Mouse (Mus musculus) hindbrain, embryonic 12.5 days (tissue): ENCODE measurements around the gene Moap1. TPM values are rescaled to one million over a fixed set of nuclear protein-coding genes. Genes with fewer than 3 reads are reported as not detected.

Source experiments
- ATAC-seq: fragments of 200-750 bp; cut with Nextera tagmentation; 2 replicates; pipeline ENCODE4 v1.8.0; 2017; ENCODE audit warnings: moderate TSS enrichment; ENCODE audit not compliant: low FRiP score
- H3K27ac ChIP-seq: fragments of 300-500 bp; sonication (generic); 2 replicates; pipeline ENCODE4 v1.5.1; 2016; ENCODE audit warnings: mild to moderate bottlenecking
- H3K27me3 ChIP-seq: fragments of 300-500 bp; sonication (generic); 2 replicates; pipeline ENCODE4 v1.6.1; 2016; ENCODE audit warnings: mild to moderate bottlenecking
- H3K36me3 ChIP-seq: fragments of 300-500 bp; sonication (generic); 2 replicates; pipeline ENCODE4 v1.6.1; 2016; ENCODE audit warnings: mild to moderate bottlenecking
- H3K4me1 ChIP-seq: fragments of 300-500 bp; sonication (generic); 2 replicates; pipeline ENCODE4 v1.6.1; 2016
- H3K4me2 ChIP-seq: fragments of 300-500 bp; sonication (generic); replicated peaks from 2 replicates; pipeline ENCODE4 v1.6.1; 2016; ENCODE audit warnings: mild to moderate bottlenecking
- H3K4me3 ChIP-seq: fragments of 300-500 bp; sonication (generic); 2 replicates; pipeline ENCODE4 v1.5.1; 2016; ENCODE audit warnings: mild to moderate bottlenecking
- H3K9ac ChIP-seq: fragments of 300-500 bp; sonication (generic); 2 replicates; pipeline ENCODE4 v1.6.1; 2016; ENCODE audit warnings: mild to moderate bottlenecking, moderate library complexity
- H3K9me3 ChIP-seq: fragments of 300-500 bp; sonication (generic); replicated peaks from 2 replicates; pipeline ENCODE4 v1.6.1; 2016; ENCODE audit warnings: mild to moderate bottlenecking
- WGBS: fragments of 180-500 bp; shearing (Covaris S2); methylation state at CpG from one replicate; pipeline ENCODE4 v1.1.7; 2016; 5-methylcytosine and 5-hydroxymethylcytosine counted together
- polyA plus RNA-seq: library from polyadenylated mRNA; unstranded; fragments of >200 nt; fragmentation: Nextera tagmentation; extraction: Ambion mirVana; gene quantifications from 2 replicates; pipeline ENCODE4 v1.2.1, GENCODE M21; 2016

Moap1 gene
- polyA plus RNA-seq, 1 experiment from 2014 or later: 35.1 TPM

DNA sequence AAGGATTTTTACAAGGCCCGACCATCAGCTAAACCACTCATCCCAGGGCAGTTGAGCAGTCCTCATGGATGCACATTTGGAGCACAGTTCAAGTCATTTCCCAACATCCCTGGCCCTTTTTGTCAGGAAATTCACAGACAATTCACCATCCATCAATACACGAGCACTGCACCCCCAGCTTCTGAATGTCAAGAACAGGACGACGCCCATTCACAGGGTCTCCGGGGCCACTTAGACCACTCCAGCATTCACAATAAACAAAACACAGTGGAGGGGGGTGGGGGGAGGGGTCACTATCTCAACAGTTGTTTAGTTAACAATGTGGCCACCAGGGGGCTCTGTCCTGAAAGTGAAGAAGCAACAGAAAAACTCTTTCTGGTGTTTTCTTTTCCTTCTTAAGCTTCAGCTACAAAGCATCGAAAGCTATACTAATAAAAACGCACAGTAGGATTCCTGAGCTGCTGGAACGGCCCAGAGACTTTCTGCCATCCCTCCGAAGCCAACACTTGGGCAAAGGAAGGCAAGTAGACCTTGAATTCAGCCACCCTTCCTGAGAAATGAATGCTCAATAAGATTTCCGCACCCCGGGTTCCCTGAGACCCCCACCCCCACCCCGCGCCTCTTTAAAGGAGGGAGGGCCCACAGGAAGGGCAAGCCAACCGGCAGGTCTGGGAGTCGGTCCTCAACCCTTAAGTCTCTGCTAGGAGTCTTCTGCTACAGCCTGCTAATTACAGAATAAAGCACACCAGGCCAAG is 40.9 kb downstream of the Moap1 start:
- Histone ChIP-seq H3K4me2 (peak overlapping the region; percentile 97), H3K27ac (peak overlapping the region; percentile 49; the same call in 1 of the 2 replicates), H3K9ac (0 out of 2 replicates have a peak overlapping the region, but pooled peaks have one; percentile 24), H3K9me3 (no peaks in the 10 kb centered on the region), H3K36me3 (no peaks in the 10 kb centered on the region), H3K4me3 (peak overlapping the region; percentile 80), H3K27me3 (0 out of 2 replicates have a peak, but pooled peaks cover 4% of the 10 kb centered on the region), H3K4me1 (peaks cover 57% of the 10 kb centered on the region)
- ATAC-seq: no peak
- 4% methylated on average over 15 of the region's 15 CpGs for WGBS

DNA sequence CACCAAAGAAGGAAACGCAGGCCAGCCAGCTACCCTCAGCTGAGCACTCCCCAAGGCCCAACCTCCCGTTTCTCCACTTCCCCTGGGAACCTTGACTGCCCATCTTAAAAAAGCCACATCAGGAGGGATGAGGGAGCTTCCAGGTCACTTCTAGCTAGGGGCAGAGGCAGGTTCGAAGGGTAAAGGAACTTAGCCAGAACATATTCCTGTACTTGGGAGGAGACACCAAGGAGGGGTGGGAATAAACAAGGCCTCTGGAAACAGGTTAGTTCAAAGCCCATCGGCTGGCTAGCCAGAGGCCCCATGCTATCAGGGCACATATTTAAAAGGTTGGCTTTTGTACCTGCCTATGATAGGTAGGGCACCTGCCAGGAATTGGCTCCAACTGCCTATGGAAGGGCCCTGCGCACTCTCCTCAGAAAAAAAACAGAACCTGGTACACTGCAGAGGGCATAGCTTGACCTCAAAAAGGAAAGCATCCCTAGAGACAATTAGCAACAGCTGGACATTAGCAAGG is 41.7 kb downstream of the Moap1 start:
- H3K4me1 ChIP-seq: peaks cover 63% of the 10 kb centered on the region
- H3K4me2 ChIP-seq: peak overlapping the region; percentile 97
- H3K27me3 ChIP-seq: 0 out of 2 replicates have a peak, but pooled peaks cover 3% of the 10 kb centered on the region
- H3K4me3 ChIP-seq: no peak overlapping the region
- no peak for ATAC-seq
- 82% methylated on average over 5 of the region's 5 CpGs for WGBS
- H3K9me3 ChIP-seq: no peaks in the 10 kb centered on the region
- no peaks in the 10 kb centered on the region for H3K36me3 ChIP-seq
- no peak overlapping the region for H3K9ac ChIP-seq
- no peak overlapping the region for H3K27ac ChIP-seq

DNA sequence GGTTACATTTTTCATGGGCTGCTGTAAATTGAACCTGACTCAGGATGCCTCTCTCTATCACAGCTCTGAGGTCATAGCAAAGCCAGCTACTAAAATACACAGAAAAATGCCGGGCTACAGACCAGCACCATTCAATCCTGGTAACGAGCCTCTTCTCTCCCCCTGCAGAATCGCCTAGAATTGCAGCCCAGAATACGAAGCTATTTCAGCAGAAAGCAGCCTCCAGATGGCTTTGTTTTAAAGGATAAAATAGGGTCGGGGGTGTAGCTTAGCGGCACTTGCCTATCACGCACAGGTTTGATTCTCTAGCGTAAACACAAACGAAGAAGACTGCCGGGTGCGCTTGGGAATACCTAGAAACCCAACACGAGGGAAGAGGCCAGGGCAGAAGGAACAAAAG is 43.0 kb downstream of the Moap1 start:
- Histone ChIP-seq H3K4me2 (no peak overlapping the region), H3K36me3 (no peaks in the 10 kb centered on the region), H3K4me1 (peaks cover 63% of the 10 kb centered on the region), H3K9me3 (no peaks in the 10 kb centered on the region), H3K9ac (no peak overlapping the region), H3K27ac (no peak overlapping the region), H3K27me3 (no peaks in the 10 kb centered on the region), H3K4me3 (no peak overlapping the region)
- no peak for ATAC-seq
- 73% methylated on average over 12 of the region's 12 CpGs for WGBS

DNA sequence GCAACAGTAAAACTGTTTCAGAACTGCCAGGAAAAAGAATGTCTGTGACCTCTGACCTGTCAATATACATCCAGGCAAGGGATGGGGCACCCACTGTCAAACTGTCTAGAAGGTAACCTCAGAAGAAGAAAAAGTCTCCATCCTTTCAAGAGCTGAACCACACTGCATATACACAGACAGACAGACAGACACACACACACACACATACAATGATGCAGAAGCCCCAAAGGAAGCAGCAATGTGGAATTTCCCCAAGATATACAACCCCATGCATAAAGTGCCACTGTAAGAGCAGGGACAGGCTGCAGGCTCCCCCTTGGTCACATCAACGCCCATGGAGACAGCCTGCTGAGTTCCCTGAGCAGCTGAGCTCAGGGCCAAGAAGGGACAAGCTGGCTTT is 44.3 kb downstream of the Moap1 start:
- H3K9me3 ChIP-seq: no peaks in the 10 kb centered on the region
- ATAC-seq: no peak
- 0 out of 2 replicates have a peak overlapping the region, but pooled peaks have one; percentile 13 for H3K9ac ChIP-seq
- H3K27me3 ChIP-seq: no peaks in the 10 kb centered on the region
- 12% methylated on average over 1 of the region's 1 CpGs for WGBS
- no peaks in the 10 kb centered on the region for H3K36me3 ChIP-seq
- no peak overlapping the region for H3K4me3 ChIP-seq
- H3K4me2 ChIP-seq: no peak overlapping the region
- no peak overlapping the region; the same call in 1 of the 2 replicates for H3K27ac ChIP-seq
- H3K4me1 ChIP-seq: peaks cover 61% of the 10 kb centered on the region

DNA sequence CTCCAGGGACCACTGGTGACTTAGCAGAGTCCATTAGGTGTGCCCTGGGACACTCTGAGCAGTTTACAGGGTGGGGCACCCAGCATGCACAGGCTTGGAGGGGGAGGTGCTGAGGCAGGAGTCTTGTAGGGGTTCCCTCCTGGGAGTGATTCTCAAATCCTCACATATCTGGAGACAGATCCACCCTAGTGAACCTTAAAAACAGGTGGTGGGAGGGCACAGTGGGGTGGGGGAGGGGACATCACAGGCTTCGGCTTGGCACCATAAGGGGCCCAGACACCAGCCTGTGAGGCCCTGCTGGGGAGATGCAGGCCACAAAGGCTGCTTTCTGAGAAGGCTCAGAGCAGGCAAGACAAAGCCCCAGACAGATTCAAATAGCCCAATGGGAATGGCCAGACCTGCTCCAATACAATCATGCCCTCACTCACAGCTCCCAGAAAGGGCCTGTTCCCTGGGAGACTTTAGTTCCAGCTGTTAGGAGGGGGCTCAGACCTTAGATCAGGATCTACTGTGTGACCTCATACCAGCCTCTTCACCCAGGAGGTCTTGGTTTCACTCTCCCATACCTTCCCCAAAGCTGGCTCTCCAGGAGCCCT is 45.3 kb downstream of the Moap1 start:
- Histone ChIP-seq H3K27ac (peak overlapping the region; percentile 73), H3K9me3 (no peaks in the 10 kb centered on the region), H3K9ac (no peak overlapping the region), H3K4me1 (peaks cover 52% of the 10 kb centered on the region), H3K36me3 (no peaks in the 10 kb centered on the region), H3K4me3 (no peak overlapping the region), H3K27me3 (no peaks in the 10 kb centered on the region), H3K4me2 (no peak overlapping the region)
- peak; percentile 78 for ATAC-seq
- 6% methylated on average over 1 of the region's 1 CpGs for WGBS

GRCm38 (mm10) chr12:102697381-102697780 is 46.1 kb downstream of the Moap1 start:
- no peak for ATAC-seq
- peaks cover 46% of the 10 kb centered on the region for H3K4me1 ChIP-seq

GRCm38 (mm10) chr12:102696635-102697354 is 46.7 kb downstream of the Moap1 start:
- no peaks in the 10 kb centered on the region for H3K36me3 ChIP-seq
- H3K9me3 ChIP-seq: no peaks in the 10 kb centered on the region
- WGBS: 87% methylated on average over 14 of the region's 14 CpGs
- peaks cover 41% of the 10 kb centered on the region for H3K4me1 ChIP-seq
- no peak overlapping the region for H3K4me2 ChIP-seq
- H3K9ac ChIP-seq: no peak overlapping the region
- no peak overlapping the region for H3K4me3 ChIP-seq
- no peak for ATAC-seq
- no peak overlapping the region for H3K27ac ChIP-seq
- H3K27me3 ChIP-seq: no peaks in the 10 kb centered on the region

More at GRCm38 (mm10) chr12:102697381-102697780, 46.1 kb downstream of the Moap1 start:
- H3K4me3 ChIP-seq: no peak overlapping the region
- no peaks in the 10 kb centered on the region for H3K36me3 ChIP-seq
- H3K9ac ChIP-seq: no peak overlapping the region
- H3K27ac ChIP-seq: no peak overlapping the region
- H3K4me2 ChIP-seq: no peak overlapping the region
- 68% methylated on average over 7 of the region's 7 CpGs for WGBS
- no peaks in the 10 kb centered on the region for H3K9me3 ChIP-seq
- H3K27me3 ChIP-seq: no peaks in the 10 kb centered on the region

- ATAC-seq: no peak
- H3K4me1 ChIP-seq: peaks cover 47% of the 10 kb centered on the region
Observed at GRCm38 (mm10) chr12:102695369-102696239, 47.9 kb downstream of the Moap1 start.

More at GRCm38 (mm10) chr12:102695369-102696239, 47.9 kb downstream of the Moap1 start:
- H3K27me3 ChIP-seq: no peaks in the 10 kb centered on the region
- H3K9ac ChIP-seq: no peak overlapping the region
- no peak overlapping the region for H3K27ac ChIP-seq
- no peak overlapping the region for H3K4me3 ChIP-seq
- no peaks in the 10 kb centered on the region for H3K36me3 ChIP-seq
- no peak overlapping the region for H3K4me2 ChIP-seq
- 56% methylated on average over 18 of the region's 18 CpGs for WGBS
- no peaks in the 10 kb centered on the region for H3K9me3 ChIP-seq

Other genes starting within 250 kb of the Moap1 start
- gene Chga, start 188.7 kb downstream of the Moap1 start, polyA plus RNA-seq: 47.1 and 53.1 TPM in 2 replicates
- 16.6 and 17.1 TPM in 2 replicates for gene Itpk1, start 38.7 kb downstream of the Moap1 start, polyA plus RNA-seq
- 10.8 and 11.7 TPM in 2 replicates for gene Tmem251, start 101 bp upstream of the Moap1 start, polyA plus RNA-seq
- not detected in 2 replicates for gene Gm28051, start 14.1 kb upstream of the Moap1 start, polyA plus RNA-seq
- 40.1 and 44.5 TPM in 2 replicates for gene Gon7, start 14.1 kb upstream of the Moap1 start, polyA plus RNA-seq
- gene Ubr7, start 14.3 kb upstream of the Moap1 start, polyA plus RNA-seq: 42.0 and 45.4 TPM in 2 replicates
- 31.0 and 32.2 TPM in 2 replicates for gene Gm20604, start 15.0 kb upstream of the Moap1 start, polyA plus RNA-seq
- 27.5 and 27.9 TPM in 2 replicates for gene Btbd7, start 134.8 kb upstream of the Moap1 start, polyA plus RNA-seq
- not detected in 2 replicates for gene Cox8c, start 155.7 kb upstream of the Moap1 start, polyA plus RNA-seq
- 4.9 and 5.2 TPM in 2 replicates for gene Unc79, start 205.2 kb upstream of the Moap1 start, polyA plus RNA-seq